Mouse (Mus musculus) embryo, embryonic 11.5 days (tissue): ENCODE results near the gene Tm2d3.
A peak's percentile ranks its signal among the peaks of the same experiment; 100 is the strongest.

Experiments used
- DNase-seq: peaks from one replicate; pipeline ENCODE4 v3.0.0-alpha.2; 2012; ENCODE audit warnings: low read depth, low spot score

The Tm2d3 gene

DNA sequence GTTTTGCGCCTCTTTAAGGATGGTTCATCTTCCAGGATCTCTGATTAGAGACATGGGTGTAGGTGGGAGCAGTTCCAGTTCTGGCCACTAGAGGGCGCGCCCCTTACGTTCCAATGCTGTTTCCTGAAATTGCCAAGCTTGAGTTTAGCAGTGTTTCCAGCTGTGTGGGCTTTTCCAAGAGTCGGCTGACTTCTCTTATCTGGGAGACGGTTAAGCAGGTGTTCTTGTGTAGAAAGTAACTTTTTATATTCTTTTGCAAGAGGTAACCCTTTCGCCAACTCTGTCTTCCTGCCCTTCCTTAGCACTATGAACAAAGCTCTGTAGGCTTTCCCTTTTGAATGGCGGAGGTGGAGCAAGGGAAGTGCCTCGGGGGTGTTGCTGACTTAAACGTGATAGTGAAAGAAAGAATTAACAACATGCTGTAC, 13.9 kb downstream of the Tm2d3 start:
- DNase-seq: peak; percentile 57

DNA sequence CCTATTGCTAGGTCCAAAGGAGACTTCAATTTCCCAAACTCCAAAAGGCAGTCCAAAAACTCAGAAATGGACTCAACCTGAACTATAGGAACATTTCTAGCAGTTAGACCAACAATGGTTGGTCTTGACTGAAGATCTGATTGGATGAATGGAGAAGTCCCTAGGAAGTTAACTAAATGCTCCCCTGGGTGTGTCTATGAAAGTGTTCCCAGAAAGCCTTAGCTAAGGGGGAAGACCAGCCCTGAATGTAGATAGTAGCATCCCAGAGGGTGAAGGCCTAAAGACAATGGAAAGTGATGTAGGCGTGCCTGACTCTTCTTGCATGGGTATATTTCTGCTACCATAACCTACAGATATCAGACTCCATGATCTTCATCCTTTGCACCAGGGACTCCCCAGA, 17.5 kb downstream of the Tm2d3 start:
- no peak for DNase-seq

DNA sequence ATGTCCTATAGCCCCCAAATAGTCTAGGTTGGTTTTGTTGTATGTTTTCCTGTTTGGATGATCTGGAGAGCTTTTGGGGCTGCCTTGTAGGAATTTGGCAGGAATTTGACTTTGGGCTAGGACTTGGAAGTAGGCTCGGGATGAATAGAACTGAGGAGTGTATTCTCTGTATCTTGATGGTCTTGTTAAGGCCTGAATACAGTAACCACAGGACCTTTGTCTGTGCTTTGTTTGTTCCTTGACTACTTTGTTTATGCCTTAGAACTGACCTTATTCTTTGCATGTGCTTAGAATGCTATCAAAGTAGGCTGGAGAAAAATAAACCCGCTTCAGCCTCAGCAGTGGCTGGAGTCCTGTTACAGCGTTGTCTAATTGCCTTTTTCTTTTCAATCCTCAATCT, 19.3 kb downstream of the Tm2d3 start:
- no peak for DNase-seq

DNA sequence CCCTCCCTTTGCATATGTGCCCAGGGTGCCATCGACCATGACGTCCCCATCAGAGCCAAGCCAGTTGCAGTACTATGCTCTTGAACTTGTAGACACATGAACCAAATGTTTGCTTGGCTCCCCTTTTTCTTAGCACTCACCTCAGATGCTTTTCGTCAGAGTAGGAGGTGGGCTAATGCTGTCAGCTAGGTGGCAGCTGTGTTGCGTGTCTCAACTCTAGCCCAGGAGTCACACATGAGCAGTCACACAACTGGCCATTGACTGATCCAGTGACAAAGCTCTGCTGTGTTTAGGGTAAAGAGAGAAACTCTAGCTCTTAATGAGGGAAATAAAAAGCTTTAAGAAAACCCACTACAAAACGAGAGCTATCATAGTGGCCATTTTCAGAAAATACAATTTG, 22.8 kb downstream of the Tm2d3 start:
- DNase-seq: no peak

DNA sequence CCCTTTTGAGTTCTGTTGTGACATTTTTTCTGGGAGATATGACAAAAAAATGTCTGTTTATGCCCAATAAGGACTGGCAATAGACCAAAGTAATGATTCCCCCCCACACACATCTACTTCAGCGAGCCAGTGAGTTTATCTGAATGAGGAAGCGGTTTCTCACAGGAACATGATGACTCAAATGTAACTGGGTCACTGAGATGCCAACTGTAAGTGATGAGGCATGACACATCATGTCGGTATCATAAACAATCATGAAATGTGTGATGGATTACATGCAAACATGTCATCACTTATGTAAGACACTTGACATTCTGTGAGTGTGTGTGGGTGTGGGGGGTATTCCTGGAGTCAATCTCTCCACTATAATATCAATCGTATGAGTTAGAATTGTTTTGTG, 23.3 kb downstream of the Tm2d3 start:
- no peak for DNase-seq

DNA sequence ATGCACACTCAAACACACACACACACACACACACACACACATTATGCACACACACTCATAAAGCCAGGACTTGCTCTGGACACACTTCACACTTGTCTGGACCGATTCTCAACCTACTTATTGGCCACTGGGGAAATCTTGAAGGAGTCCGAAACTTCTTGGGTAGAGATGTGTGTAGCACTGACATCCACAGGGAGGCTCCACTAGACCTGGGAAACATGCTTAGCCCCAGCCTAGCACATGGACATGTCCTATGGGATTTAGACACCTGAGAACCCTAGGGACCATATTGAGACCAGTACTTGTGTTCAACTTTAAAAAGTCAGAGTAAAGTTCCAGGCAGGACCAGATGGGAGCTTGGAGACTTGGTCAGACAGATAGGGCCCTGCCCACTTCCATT, 43.1 kb downstream of the Tm2d3 start:
- no peak for DNase-seq

DNA sequence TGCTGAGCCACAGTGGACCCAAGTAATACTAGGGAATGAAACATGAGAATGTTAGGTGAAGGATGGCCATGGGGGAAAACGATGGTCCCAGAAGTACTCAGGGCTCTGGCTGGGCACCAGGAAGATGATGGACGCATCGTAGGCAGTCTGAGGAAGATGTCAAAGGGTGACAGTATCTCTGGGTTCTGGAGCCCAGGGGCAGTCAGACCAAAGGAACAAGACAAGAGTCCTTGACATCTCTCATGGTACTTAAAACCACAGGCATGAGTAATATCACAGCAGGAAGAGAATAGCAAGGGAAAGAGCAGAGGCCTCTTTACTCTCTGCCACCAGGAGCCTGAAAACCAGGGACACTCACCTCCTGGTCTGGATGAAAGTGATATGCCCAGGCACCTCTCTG, 44.3 kb downstream of the Tm2d3 start:
- DNase-seq: no peak

DNA sequence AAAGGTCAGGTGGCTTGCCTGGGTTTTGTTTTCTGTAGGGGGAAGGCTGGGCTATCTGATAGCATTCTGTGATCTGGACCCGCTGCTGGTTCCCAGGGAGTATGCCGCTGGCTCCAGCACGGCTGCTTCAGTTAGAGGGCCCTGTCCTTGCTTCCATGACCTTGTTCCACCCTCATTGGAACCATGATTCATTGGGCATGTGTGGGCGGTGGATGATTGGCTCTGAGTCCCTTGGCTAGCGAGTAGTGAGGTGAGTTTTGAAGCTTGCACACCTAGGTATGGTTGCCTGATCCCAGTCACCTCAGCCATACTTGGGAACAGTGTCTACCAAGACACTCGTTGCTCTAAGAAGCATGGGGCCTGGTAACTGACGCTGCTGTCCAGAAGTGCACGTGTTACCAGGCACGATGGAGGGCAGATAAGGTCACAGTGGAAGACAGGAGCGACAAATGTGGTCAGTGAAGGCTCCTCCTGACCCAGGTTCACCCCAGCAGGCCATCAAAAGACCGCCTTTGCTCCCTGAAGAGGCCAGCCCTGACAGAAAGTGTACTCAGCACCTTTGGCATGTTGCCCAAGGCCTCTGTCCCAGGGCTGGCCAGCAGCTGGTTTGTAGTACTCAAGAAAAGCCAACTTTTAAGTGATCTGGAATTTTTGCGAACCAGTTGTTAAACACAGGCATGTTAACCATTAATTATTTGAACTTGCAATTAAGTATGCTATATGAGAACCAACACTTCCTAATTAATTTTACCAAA, 46.5 kb downstream of the Tm2d3 start:
- DNase-seq: no peak

DNA sequence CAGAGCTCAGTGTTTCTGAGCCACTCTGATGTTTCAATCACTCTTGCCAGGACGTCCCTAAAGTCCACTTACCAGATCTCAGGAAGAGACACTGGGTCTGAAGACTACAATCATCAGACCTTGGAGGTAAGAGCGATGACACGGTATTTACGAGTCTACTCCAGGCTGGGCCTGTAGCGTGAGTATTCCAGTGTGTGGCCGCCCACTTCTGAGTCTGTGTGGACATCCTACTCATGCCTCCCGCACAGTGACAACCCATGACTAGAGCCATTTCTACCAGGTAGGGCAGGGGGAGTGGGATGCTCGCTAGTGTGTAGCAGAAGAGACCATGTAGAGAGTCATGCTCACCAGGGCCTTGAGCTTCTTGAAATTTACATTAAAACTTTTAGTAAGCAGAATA, 51.9 kb downstream of the Tm2d3 start:
- no peak for DNase-seq

DNA sequence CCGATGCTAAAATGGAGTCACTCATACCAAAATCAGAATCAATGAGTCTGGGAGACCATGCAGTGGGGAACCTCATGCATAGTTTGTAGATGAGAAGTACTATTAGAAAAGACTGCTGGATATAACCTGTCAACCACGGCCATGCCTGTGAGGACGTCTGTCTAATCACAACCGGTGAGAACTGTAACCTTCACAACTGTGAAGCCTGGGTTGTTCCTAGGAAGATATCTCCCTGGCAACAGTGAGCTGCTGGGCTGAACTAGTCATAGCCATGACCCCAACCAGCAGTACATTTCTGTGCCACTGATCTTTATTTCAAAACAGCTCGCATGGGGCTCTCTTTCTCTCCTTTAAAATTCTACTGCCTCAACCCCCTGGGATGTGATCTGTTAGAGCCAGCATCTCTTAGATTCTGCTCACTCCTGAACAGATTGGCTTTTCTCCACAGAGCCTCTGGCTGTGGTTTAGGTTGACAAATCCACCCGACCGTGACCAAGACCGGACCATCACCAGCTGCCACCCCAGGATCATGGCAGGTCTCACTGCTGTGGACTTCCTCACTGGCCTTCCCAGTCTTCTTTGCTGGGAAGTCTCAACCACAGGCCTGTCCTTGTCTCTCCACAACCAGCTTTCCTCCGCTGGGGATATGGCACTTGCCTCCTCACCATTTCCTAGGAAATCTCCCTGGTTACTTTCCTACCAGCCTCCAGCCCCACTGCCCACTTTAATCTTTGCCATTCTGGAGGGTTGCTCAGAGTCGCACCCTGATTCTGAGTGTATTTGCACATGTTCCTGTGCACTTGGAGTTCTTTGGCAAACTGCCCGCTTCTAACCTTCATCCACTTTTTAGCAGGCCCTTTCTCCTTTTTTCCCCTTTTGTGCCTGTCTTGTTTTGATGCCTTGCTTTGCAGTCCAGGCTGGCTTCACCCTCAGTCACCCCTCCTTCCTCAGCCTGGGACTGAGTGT, 57.3 kb downstream of the Tm2d3 start:
- DNase-seq: no peak
